Mouse (Mus musculus): ENCODE measurements around the gene Eif2b3. TPM values are rescaled to one million over a fixed set of nuclear protein-coding genes. Genes with fewer than 3 reads are reported as not detected.

Eif2b3 gene
- total and polyA plus RNA-seq, 3 experiments = 2.1 to 33.0 (median 30.3) TPM

Other genes starting within 250 kb of the Eif2b3 start
- 10 to 100 TPM; 13.1 to 16.1 TPM for gene Toe1, start 211.8 kb upstream of the Eif2b3 start, total RNA-seq (2021)
- 14.2 and 14.3 TPM in 2 replicates for gene Toe1, start 211.8 kb upstream of the Eif2b3 start, polyA plus RNA-seq (2012; rRNA removed)
- 1 to 10 TPM; 3.0 to 7.8 TPM for gene Mutyh, start 211.7 kb upstream of the Eif2b3 start, total RNA-seq (2021)
- gene Mutyh, start 211.7 kb upstream of the Eif2b3 start, polyA plus RNA-seq (2012; rRNA removed) = 17.5 and 19.6 TPM in 2 replicates
- gene Hpdl, start 197.7 kb upstream of the Eif2b3 start, total RNA-seq (2021) = 1 to 10 TPM; 2.4 to 4.2 TPM
- 7.7 and 8.9 TPM in 2 replicates for gene Hpdl, start 197.7 kb upstream of the Eif2b3 start, polyA plus RNA-seq (2012; rRNA removed)
- gene Zswim5, start 142.0 kb upstream of the Eif2b3 start, total RNA-seq (2021) = 1 to 10 TPM; 3.6 to 4.7 TPM
- gene Zswim5, start 142.0 kb upstream of the Eif2b3 start, polyA plus RNA-seq (2012; rRNA removed) = 1.8 and 2.4 TPM in 2 replicates
- gene Urod, start 25.0 kb upstream of the Eif2b3 start, total RNA-seq (2021) = 100 to 1,000 TPM; 103 to 105 TPM
- 48.1 and 52.7 TPM in 2 replicates for gene Urod, start 25.0 kb upstream of the Eif2b3 start, polyA plus RNA-seq (2012; rRNA removed)
- gene Hectd3, start 24.1 kb upstream of the Eif2b3 start, total RNA-seq (2021) = 10 to 100 TPM; 28.4 to 29.5 TPM
- 96.5 and 96.9 TPM in 2 replicates for gene Hectd3, start 24.1 kb upstream of the Eif2b3 start, polyA plus RNA-seq (2012; rRNA removed)
- 1 to 10 TPM; 2.8 to 6.5 TPM for gene Ptch2, start 76.7 kb downstream of the Eif2b3 start, total RNA-seq (2021)
- gene Ptch2, start 76.7 kb downstream of the Eif2b3 start, polyA plus RNA-seq (2012; rRNA removed) = 24.4 and 25.1 TPM in 2 replicates
- gene Btbd19, start 106.3 kb downstream of the Eif2b3 start, total RNA-seq (2021) = 1 to 10 TPM; 8.0 to 9.7 TPM
- gene Btbd19, start 106.3 kb downstream of the Eif2b3 start, polyA plus RNA-seq (2012; rRNA removed) = 6.0 and 7.4 TPM in 2 replicates
- gene Tctex1d4, start 107.4 kb downstream of the Eif2b3 start, total RNA-seq (2021) = not detected
- gene Tctex1d4, start 107.4 kb downstream of the Eif2b3 start, polyA plus RNA-seq (2012; rRNA removed) = 0.45 TPM in 1 of 2 replicates, not detected in the other
- gene Plk3, start 114.6 kb downstream of the Eif2b3 start, total RNA-seq (2021) = 10 to 100 TPM in 1 of 2 experiments, 1 to 10 TPM in 1; 8.4 to 23.6 TPM
- gene Plk3, start 114.6 kb downstream of the Eif2b3 start, polyA plus RNA-seq (2012; rRNA removed) = 11.3 and 11.5 TPM in 2 replicates
- gene Rps8, start 136.8 kb downstream of the Eif2b3 start, total RNA-seq (2021) = 1,000 to 10,000 TPM in 1 of 2 experiments, 100 to 1,000 TPM in 1; 552 to 1,148 TPM
- 156 and 162 TPM in 2 replicates for gene Rps8, start 136.8 kb downstream of the Eif2b3 start, polyA plus RNA-seq (2012; rRNA removed)
- gene Kif2c, start 163.2 kb downstream of the Eif2b3 start, total RNA-seq (2021) = 1 to 10 TPM in 1 of 2 experiments, under 1 TPM in 1; 0.98 to 1.1 TPM
- 0.40 and 0.45 TPM in 2 replicates for gene Kif2c, start 163.2 kb downstream of the Eif2b3 start, polyA plus RNA-seq (2012; rRNA removed)
- gene Tmem53, start 232.5 kb downstream of the Eif2b3 start, total RNA-seq (2021) = 10 to 100 TPM; 57.3 to 75.3 TPM
- 172 and 232 TPM in 2 replicates for gene Tmem53, start 232.5 kb downstream of the Eif2b3 start, polyA plus RNA-seq (2012; rRNA removed)
- gene Armh1, start 232.7 kb downstream of the Eif2b3 start, total RNA-seq (2021) = 1 to 10 TPM; 2.2 to 2.8 TPM
- gene Armh1, start 232.7 kb downstream of the Eif2b3 start, polyA plus RNA-seq (2012; rRNA removed) = 6.1 and 6.7 TPM in 2 replicates

All from adrenal gland, adult 2 months (tissue).